Mouse (Mus musculus) gastrocnemius, postnatal 4 days (tissue): ENCODE results near the gene Pcbp3. TPM values are rescaled to one million over a fixed set of nuclear protein-coding genes. Genes with fewer than 3 reads are reported as not detected.

Experiments
- DNase-seq, 2 experiments: peaks; one replicate each; pipeline ENCODE4 v3.0.0; 2021 to 2022; ENCODE audit warnings: low spot score in 2 of 2, mixed read lengths in 2 of 2
- total RNA-seq, 2 experiments: library from RNA; stranded (reverse); gene quantifications; 2 replicates each; pipeline ENCODE4 v1.2.3; 2021

The Pcbp3 gene
- total RNA-seq, 2 experiments from 2014 or later = 10.3 to 10.9 TPM

DNA sequence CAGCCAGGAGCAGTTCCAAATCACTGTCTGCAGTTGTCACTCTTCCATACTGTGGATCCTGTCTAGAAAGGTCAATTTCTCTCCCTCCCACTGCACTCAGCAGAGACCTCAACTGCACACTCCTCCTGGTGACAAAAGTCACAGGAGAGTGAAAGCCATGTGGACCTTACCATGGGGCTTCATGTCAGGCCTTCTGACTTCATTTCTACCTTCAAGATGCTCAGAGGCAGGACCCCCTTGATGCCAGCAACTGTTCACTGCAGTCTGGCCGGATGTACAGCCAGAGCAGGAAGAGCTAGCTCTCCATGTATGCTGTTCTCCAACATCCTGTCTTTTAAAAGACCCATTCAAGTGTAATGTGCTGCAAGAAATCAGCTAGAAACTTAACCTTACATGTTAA is 29.9 kb downstream of the Pcbp3 start:
- DNase-seq = no peak

DNA sequence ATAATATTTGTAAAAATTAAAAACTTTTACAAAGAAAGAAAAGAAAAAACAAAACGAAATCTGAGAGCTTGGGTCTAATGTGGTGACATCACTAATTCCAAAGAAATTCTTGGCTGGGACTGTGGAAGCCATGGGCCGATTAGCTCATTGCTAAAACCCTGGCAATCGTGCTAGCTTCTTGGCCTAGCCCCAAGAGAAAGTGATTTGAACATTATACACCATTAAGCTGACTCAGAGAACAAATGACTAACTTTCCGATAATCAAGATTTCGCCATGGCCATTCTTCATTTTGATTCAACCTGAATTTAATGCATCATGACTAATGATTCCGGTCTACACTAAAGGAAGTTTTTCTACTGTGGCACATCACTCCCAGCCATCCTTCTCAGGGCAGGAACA is 30.6 kb downstream of the Pcbp3 start:
- peak; percentile 40 to 73 for DNase-seq

DNA sequence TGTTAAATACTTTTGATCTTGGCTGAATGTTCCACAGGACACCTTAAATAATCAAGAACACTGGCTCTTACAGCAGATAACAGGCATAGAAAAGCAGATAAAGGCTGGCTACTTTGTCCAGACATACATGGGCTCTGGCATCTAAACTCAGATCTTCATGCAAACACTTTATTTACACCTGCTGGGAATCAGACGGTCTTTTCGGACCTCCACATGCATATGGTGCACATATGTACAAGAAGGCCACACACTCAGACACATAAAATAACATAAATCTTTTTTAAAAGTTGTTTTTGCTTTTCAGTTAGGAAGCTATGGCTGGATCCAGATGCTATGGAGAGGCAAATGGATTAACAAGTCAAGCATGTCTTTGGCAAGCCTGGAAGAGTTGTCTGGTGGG is 37.2 kb downstream of the Pcbp3 start:
- DNase-seq = no peak

DNA sequence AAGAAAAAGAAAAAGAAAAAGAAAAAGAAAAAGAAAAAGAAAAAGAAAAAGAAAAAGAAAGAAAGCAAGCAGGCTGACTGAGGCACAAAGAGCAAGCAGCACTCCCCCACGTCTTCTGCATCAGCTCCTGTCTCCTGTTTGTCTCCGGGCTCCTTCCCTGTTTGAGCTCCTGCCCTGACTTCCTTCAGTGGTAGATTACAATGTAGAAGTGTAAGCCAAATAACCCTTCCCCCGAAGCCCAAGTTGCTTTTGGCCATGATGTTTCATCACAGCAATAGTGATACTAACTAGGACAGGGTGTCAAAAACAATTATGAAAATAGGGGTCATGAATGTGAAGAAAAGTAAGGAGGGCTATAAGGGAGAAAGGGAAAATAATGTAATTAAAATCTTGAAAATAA is 43.6 kb downstream of the Pcbp3 start:
- DNase-seq = no peak

DNA sequence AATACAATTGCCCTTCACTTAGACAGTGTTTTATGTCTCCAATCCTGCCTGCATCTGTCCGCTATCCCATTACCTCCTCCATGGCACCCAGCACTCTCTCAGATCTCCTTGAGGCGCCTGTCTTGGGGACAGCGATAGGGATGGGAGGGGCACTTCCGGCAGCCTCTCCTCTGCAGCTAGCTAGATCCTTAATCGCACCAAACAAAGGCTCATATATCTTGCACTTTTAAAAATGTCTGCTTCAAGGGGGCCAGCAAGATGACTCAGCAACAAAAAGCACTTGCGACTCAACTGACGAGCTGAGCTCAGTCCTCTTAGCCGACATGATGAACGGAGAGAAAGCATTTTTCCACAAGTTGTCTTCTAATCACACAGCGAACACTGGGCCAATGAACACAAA is 55.3 kb downstream of the Pcbp3 start:
- DNase-seq = no peak

DNA sequence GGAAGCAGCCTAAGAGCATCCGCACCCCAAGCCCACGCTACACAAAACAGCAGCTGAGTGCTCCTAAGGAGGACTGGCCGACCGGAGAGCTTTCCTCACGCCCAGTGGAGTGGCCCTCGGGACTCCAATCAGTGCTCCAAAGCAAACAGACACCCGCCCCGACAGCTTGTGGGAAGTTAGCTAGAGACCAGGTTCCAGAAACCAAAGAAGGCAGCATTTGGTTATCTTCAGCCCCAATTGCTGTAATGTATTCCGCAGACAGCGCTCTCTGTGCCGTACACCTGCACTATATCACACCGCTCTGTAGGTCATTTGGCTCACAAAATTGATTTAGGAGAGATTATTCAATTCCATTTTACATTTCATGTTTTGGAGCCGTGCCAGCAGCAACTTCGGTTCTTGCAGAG is 55.7 kb downstream of the Pcbp3 start:
- no peak for DNase-seq

DNA sequence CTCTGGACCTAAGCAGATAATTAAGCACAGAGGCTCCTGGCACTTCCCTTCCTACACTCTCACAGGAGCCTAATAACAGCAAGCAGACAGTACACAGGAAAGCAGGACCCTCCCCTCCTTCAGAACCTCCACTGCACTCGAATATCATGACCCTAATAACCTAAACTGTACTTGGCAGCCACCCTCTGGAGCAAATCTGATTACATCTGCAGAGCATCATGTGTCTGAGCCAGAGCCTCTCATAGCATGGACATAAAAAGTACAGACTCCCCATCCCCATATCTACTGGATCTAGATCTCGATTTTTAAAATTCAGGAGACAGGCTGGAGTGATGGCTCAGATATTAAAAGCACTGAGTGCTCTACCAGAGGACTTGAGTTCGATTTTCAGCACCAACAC is 58.0 kb downstream of the Pcbp3 start:
- DNase-seq = no peak

DNA sequence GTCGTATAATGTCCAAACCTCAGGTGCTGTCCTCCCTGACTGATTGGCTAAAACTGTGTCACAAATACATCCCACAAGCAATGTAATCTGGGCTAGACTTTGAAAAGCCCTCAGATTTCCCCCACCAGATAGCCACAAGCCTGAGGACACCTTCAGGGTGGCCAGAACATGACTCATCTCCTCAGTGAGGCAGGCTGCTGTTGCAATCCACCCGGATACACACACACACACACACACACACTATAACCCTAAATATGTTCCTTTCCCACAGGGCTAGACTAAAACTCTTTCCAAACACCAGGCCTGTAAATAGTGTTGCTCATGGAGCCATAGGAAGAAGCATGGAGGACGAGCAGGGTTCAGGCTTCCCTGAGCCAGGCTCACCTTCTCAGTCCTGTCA is 58.6 kb downstream of the Pcbp3 start:
- DNase-seq = no peak

DNA sequence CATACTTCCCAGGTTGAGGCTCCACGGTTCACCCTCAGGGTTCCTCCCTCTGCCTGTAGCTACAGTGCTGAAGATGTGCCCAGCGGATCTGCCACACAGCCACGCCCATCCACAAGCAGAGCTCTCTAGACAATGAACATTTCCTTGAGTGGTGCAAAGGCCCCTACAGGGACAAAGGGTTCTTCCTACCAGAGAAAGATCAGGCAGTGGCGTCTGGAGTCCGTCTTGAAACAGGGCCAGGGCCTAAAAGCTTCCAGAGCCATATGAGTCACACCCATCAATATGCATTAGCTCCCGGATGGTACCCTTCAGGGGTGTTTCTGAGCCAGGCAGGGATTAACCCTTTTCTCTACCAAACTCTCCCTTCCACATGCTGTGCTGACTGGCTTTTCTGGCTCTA is 59.1 kb downstream of the Pcbp3 start:
- DNase-seq = peak in 1 of 2 experiments; percentile 37

DNA sequence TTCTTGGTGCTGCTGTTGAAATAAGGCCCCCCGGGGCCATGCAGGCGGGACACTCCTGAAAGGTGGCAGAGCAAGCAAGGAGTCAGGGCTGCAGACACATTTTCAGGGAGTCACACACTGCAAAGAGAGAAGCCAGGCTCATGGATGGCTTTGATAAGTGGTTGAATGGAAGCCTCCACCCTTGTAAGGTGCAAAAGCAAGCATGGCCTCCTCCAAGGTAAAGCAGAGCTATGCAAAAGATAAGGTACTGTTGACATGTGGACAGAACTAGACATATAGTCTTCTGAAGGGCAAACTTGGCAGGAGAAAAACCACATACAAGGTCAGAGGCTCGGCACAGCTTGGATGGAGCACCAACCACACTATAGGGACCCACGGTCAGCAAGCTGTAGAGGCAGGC is 63.3 kb downstream of the Pcbp3 start:
- no peak for DNase-seq

DNA sequence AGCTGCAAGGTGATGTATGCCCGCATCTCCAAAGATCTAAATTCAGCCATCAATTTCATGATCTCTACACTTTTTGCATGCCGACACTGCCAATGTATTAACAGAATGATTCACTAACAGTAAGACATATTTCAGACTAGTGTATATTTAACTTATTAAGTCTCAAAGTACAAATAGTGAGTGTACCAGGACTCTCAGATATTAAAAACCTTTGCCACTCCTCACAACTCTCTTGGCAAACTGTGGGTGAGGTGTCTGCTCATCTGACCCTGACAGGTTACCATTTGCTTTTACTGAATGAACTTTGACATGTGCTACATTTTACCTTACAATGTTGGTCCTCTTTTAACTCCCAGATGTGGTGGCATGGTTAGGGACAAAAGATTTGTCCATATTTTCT is 70.2 kb downstream of the Pcbp3 start:
- DNase-seq = no peak

DNA sequence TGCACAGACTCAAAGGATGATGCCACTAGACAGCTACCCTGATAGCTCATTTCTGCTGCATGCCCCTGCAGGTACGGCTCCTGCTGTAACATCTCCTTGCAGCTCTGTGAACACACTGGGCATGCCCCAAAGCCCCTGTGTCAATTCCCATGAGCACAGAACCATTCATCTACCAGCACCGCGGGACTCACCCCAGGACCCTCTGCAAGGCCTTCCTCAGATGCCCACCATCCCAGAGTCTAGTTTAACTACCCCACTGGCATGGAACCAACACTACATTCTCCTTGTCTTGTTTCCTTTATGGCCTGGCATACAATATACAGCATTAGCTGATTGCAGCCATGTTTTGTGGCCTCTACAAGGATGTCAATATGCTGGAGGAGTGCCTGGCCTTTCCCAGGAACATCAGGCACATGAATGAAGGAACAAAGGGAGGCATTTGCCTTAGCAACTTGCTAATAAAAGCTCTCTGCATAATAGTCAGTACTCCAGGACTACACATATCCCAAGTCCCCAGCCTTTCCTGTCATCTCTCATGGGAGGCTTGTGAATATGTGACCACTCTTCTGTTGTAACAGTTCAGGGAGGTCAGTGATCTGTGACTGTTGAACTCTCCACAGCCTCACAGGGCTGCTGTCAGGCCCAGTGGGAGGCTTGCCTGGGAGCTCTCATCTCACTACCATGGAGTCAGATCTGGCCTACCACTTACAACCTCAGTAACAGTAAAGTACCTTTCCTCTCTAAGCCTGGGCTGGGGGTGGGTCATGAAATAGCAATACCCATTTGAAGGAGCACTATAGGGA is 78.0 kb downstream of the Pcbp3 start:
- DNase-seq = no peak

DNA sequence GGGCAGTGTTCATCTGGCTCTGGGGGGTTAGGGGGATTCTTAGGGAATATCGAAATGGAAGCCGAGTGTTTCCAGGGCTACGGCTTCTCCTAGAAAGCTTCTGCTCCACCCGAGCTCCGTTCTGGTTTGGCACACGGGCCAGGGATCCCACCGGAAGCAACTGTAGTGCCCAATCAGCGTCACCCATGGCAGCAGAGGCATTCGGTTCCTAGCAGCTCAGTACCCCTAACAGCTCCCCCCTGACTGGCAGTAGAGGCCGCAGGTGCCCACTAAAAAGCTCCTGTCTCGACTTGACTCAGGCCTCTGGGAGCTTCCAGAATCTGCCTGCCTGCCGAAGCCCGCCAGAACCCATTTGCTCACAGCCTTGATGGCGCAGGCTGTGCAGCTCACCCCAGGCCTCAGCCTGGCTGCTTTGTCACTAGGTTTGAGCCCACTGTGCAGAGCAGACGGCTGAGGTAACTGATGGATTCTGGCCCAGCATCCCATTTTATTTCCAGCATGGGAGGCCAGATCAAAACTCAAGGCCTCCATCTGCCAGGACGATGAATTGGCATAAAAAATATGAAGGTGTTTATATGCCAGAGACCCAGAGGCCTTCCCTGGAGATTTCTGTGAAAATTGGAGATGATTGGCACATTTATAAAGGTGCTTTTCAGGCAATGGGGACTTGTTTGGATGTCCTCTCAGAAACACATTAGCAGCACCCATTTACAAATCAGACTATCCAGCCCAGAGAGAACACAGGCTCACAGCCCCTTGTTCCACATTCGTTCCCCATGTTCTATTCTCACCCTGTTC is 78.8 kb downstream of the Pcbp3 start:
- DNase-seq = no peak

DNA sequence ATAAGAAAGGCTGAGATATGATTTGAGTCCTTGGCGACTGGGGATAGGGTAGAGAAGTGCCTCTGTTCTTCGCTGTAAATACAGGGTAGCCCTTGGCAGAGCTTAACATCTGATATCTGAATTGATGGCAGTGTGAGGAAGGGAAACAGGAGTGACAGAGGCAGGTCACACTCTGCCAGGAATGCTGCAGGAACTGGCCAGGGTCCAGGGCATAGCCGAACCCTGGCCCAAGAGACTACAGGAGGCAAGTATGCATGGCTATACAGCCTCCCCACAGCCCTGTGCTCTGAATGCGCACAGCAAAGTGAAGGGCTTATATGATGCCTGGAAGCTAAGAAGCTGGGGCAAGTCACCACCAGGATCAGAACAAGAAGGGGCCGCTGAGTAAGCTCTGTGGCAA is 79.8 kb downstream of the Pcbp3 start:
- no peak for DNase-seq

DNA sequence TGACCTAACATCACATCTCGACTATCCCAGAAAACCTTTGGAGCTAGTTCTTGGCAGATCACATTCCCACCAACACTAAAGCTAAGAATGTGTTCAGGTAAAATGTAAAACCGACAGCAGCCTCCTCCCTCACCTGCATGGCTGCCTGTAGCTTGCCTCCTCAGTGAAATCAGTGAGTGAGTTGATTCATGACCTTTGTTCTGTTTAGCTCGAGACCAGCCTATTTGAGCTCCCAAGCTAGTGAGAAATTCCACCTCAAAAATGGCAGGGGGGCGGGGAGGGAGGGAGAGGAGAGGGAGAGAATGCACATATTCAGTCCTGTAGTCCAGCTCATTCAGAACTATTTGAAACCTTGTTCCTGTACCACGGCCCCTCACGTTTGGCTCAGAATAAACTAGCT is 86.4 kb downstream of the Pcbp3 start:
- DNase-seq = no peak

DNA sequence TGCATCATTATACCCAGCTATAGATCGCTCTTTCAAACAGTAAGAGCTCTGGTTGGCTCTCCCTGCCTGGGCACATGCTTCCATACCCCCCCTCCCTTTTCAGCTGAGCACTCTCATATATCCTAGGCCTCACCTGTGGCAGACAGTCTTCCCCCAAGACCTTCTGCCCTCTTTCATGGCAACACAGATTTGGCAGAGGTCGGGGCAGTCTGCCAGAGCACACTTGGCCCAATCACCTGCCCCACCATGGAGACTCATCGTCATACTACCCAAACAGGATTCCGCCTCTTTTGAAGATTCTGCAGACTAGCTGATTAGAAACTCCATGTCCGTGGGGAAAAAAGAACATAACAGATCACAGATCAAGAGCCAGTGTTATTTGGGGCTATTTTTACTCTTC is 86.8 kb downstream of the Pcbp3 start:
- no peak for DNase-seq

DNA sequence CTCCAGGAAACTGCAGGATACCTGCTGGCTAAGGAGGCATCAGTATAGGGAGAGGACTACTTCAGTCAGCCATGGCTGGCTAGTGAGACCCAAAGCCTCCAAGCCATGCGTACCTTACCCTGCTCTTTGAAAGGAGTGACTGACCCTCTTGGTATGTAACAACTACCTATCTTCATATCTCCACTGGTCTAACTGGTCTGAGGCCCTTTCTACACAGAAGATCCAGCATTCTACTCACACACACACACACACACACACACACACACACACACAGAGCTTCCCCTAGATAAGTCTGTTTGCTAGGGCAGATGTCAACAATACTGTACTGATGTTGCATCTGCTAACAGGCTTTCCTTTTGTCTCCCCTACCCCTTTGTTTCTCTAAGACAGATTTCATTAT is 87.3 kb downstream of the Pcbp3 start:
- no peak for DNase-seq

DNA sequence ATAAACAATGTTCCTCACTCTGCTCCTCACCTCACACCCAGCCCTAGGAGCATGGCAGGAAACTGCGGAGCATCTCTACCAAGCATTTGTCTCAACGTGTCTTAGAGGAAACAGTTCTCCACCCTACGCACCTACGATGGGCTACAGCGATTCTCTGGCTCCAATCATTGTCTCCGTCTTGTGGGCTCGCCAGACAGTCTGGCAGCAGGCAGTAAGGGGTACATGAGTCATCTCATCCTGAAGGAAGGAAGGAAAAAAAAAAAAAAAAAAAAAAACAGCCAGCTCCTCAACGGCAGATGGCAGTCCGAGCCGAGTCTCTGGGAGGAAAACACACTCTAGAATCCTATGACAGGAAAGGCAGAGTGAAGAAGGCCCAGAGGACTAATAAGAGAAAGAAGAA is 87.7 kb downstream of the Pcbp3 start:
- no peak for DNase-seq

DNA sequence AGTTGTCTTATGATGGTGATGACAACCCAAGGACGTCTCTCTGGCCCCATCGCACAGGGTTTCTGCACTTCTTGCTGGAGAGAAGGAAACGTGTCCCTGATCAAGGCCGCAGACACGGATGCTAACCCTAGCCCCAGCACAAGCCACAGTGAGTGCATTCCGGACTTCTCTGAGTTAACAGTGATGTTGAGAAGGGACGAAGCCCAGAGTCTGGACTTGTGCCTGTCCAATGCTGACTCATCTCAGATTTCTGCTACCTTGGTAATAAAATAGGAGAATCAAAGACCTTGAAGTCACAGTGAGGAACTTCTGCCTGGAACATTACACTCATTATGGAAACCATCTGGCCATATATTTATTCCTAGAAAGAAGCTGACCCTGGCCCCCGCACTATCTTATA is 89.0 kb downstream of the Pcbp3 start:
- no peak for DNase-seq

DNA sequence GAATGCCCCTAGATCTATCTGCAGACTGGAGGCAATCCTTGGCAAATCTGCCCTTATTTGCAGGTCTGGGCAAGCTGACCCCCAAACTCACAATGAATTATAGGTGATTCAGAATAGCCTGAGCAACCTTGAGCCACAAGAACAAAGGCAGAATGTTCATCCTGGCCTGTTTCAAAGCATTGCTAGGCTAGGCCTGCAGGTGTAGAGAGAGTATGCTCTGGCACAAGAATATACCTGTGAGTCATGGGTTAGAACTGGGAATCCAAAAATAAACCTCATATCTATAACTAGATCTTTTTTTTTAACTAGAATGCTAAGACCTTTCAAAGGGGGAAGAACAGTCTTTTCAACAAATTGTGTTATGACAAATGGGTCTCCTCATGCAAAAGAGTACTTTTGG is 95.8 kb downstream of the Pcbp3 start:
- DNase-seq = no peak

DNA sequence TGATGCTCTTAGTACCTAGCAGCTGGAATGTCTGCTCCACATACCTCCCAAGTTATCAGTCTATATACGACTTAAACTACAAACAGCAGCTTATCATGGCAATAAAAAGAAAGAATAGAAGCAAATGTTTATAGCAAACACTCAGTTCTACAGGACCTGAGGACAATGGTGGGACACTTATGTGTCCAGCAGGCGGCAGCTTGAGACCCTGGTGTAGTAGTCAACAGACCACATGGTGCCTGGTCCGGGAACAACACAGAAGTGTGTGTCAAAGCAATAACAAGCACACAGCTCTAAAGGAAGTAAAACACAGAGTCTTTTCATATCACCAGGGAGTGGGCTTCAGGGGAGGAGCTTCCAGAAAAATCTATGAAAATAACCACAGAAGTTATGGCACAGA is 100.7 kb downstream of the Pcbp3 start:
- no peak for DNase-seq

DNA sequence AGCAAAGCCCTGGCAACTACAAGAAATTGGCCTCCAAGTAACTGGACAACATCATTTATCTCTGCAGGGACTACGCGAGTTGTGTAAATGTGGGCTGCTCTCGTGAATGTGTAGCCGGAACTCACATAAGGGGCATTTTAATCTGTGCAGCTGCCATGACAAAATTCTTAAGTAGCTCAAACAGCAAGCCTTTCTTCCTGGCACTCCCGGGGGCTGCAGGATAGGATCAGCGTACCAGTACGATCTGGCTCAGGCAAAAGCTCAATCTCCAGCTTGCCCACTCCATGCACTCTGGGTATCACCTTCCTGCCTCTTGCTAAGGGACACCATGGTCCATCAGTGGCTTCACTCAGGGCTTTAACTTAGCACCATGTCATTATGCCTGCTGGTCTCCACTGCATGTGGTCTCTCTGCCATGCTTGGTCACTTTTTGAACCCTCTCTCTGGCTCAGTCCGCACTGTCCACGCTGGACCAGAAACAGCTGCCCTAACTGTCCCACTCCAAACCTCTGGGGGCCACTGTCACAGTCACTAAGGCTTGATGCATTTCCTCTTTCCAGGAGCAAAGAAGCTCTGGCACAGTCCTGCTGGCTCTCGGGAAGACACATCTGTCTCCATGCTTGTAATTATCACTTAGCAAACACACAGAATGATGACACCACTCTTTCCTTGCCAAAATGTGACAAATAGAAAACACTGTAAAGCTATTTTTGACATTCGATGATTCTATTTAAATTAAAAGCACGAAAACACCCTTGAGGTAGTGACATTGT is 102.1 kb downstream of the Pcbp3 start:
- DNase-seq = peak in 1 of 2 experiments; percentile 27
